Mouse (Mus musculus) thymus, adult 2 months (tissue): Measurements from ENCODE around the gene Brca1.

Experiments
- CTCF ChIP-seq: fragments of 200-500 bp; IDR thresholded peaks from 2 replicates; pipeline ENCODE4 v1.5.1; 2012; ENCODE audit warnings: mild to moderate bottlenecking, control low read depth, low read length, moderate library complexity, borderline replicate concordance; ENCODE audit not compliant: control insufficient read depth, poor library complexity, insufficient read depth; ENCODE audit errors: extremely low read depth
- POLR2A ChIP-seq: fragments of 200-500 bp; IDR thresholded peaks from 2 replicates; pipeline ENCODE4 v1.6.1; 2012; ENCODE audit warnings: mild to moderate bottlenecking, low read length, control low read depth, moderate library complexity; ENCODE audit not compliant: control insufficient read depth, poor library complexity, insufficient read depth; ENCODE audit errors: extremely low read depth

GRCm38 (mm10) chr11:101479171-101479635 is 72.6 kb downstream of the Brca1 start:
- TF ChIP-seq CTCF = no peak
- no peak for TF ChIP-seq POLR2A
